Mouse (Mus musculus) thymus, postnatal 0 days (tissue): ENCODE measurements around the gene Schip1. TPM values are rescaled to one million over a fixed set of nuclear protein-coding genes. Genes with fewer than 3 reads are reported as not detected.

ENCODE experiments used
- DNase-seq: peaks from one replicate; pipeline ENCODE4 v3.0.0-alpha.2; 2015; ENCODE audit warnings: low spot score
- polyA plus RNA-seq: library from polyadenylated mRNA; unstranded; fragments of >200 nt; fragmentation: Nextera tagmentation; extraction: Ambion mirVana; gene quantifications from 2 replicates; pipeline ENCODE4 v1.2.1, GENCODE M21; 2015

Schip1 gene
- polyA plus RNA-seq, 1 experiment from 2014 or later, result 4.7 TPM

- DNase-seq, result peak; percentile 10
Observed at GRCm38 (mm10) chr3:68582103-68582740, 517.6 kb downstream of the Schip1 start.

- DNase-seq, result no peak
Observed at GRCm38 (mm10) chr3:68583031-68583693, 518.6 kb downstream of the Schip1 start.

GRCm38 (mm10) chr3:68583771-68584511 is 519.3 kb downstream of the Schip1 start:
- DNase-seq, result no peak

GRCm38 (mm10) chr3:68585213-68585612 is 520.6 kb downstream of the Schip1 start:
- no peak for DNase-seq

GRCm38 (mm10) chr3:68586646-68587064 is 522.1 kb downstream of the Schip1 start:
- DNase-seq, result no peak

GRCm38 (mm10) chr3:68587567-68588245 is 523.1 kb downstream of the Schip1 start:
- DNase-seq, result no peak

GRCm38 (mm10) chr3:68589220-68589840 is 524.7 kb downstream of the Schip1 start:
- DNase-seq, result no peak

GRCm38 (mm10) chr3:68590436-68590835 is 525.8 kb downstream of the Schip1 start:
- no peak for DNase-seq

- no peak for DNase-seq
Observed at GRCm38 (mm10) chr3:68592575-68592974, 528.0 kb downstream of the Schip1 start.

- no peak for DNase-seq
Observed at GRCm38 (mm10) chr3:68593073-68593867, 528.7 kb downstream of the Schip1 start.

GRCm38 (mm10) chr3:68595316-68595925 is 530.8 kb downstream of the Schip1 start:
- DNase-seq, result no peak

GRCm38 (mm10) chr3:68596938-68597337 is 532.3 kb downstream of the Schip1 start:
- DNase-seq, result no peak

- DNase-seq, result no peak
Observed at GRCm38 (mm10) chr3:68602891-68603290, 538.3 kb downstream of the Schip1 start.

- no peak for DNase-seq
Observed at GRCm38 (mm10) chr3:68604467-68604866, 539.9 kb downstream of the Schip1 start.

- no peak for DNase-seq
Observed at GRCm38 (mm10) chr3:68604962-68605361, 540.4 kb downstream of the Schip1 start.

GRCm38 (mm10) chr3:68605942-68606603 is 541.5 kb downstream of the Schip1 start:
- DNase-seq, result no peak

- DNase-seq, result no peak
Observed at GRCm38 (mm10) chr3:68606730-68607129, 542.1 kb downstream of the Schip1 start.

- DNase-seq, result no peak
Observed at GRCm38 (mm10) chr3:68607336-68607735, 542.7 kb downstream of the Schip1 start.

- DNase-seq, result no peak
Observed at GRCm38 (mm10) chr3:68608848-68609497, 544.4 kb downstream of the Schip1 start.
